Mouse (Mus musculus): ENCODE data around the gene Psg19. TPM values are rescaled to one million over a fixed set of nuclear protein-coding genes. Genes with fewer than 3 reads are reported as not detected.
"Not testable (repeated sequence)": the region's sequence is repeated elsewhere in the genome, so short reads cannot be mapped to it uniquely, and the experiment has no call there.

The Psg19 gene
- polyA plus RNA-seq, 1 experiment from 2014 or later = not detected

GRCm38 (mm10) chr7:18818301-18818700 is 20.0 kb upstream of the Psg19 start:
- Histone ChIP-seq H3K4me3 (replicated peaks) (no peak overlapping the region), H3K4me1 (replicated peaks) (no peaks in the 10 kb centered on the region), H3K27ac (no peak overlapping the region), H3K36me3 (no peaks in the 10 kb centered on the region), H3K9me3 (no peaks in the 10 kb centered on the region), H3K9ac (replicated peaks) (no peak overlapping the region), H3K27me3 (0 out of 2 replicates have a peak, but pooled peaks cover 3% of the 10 kb centered on the region), H3K4me2 (no peak overlapping the region)
- 84% methylated on average over 9 of the region's 9 CpGs for WGBS
- no peak for ATAC-seq (ENCODE audit: insufficient number of reproducible peaks, insufficient read depth, low FRiP score, low TSS enrichment, low read depth)

GRCm38 (mm10) chr7:18803526-18803925 is 5.2 kb upstream of the Psg19 start:
- Histone ChIP-seq H3K27me3 (no peaks in the 10 kb centered on the region), H3K9ac (replicated peaks) (no peak overlapping the region), H3K36me3 (no peaks in the 10 kb centered on the region), H3K4me1 (replicated peaks) (no peaks in the 10 kb centered on the region), H3K27ac (no peak overlapping the region), H3K4me2 (no peak overlapping the region), H3K4me3 (replicated peaks) (no peak overlapping the region), H3K9me3 (no peaks in the 10 kb centered on the region)
- ATAC-seq (ENCODE audit: insufficient number of reproducible peaks, insufficient read depth, low FRiP score, low TSS enrichment, low read depth) = no peak

DNA sequence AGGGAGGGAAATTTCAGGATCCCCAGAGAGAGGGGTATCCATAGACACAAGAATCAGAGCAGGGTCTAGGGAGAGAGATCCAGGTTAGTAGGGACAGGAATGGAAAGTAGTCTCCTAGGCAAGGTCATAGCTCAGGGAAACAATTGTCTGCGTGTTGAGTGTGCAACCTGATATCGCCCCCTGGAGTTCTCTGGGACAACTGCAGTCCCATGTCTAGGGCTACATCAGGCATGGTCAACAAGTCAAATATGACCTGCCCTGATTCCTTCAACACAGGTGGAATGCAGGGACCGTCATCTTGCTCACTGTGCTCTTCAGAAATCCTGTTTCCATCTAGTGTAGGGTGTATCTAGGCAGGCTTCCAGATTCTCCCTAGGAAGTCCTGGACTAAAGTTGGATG is 809 bp upstream of the Psg19 start:
- 51% methylated on average over 3 of the region's 3 CpGs for WGBS
- Histone ChIP-seq H3K4me3 (replicated peaks) (no peak overlapping the region), H3K9ac (replicated peaks) (no peak overlapping the region), H3K36me3 (no peaks in the 10 kb centered on the region), H3K4me1 (replicated peaks) (no peaks in the 10 kb centered on the region), H3K27me3 (no peaks in the 10 kb centered on the region), H3K4me2 (no peak overlapping the region), H3K27ac (no peak overlapping the region), H3K9me3 (no peaks in the 10 kb centered on the region)
- ATAC-seq (ENCODE audit: insufficient number of reproducible peaks, insufficient read depth, low FRiP score, low TSS enrichment, low read depth) = no peak

DNA sequence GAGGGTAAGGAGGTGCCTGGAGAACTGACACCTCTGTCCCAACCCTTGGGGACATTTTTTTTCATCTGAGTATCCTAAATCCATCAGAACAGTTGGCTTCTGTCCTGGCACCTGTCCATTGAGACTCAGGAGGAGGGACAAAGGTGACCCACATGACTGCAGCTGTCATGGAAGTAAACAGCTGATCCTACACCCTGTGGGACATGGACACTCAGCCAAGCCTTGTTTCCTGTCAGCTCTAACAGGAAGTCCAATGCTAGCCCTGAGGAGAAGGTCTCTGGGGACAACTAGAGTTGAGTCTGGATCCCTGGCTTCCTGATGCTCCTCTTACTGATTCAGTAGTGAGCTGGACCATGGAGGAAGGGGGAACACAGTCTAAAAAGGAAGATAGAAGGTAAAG is 7.6 kb downstream of the Psg19 start:
- H3K36me3 ChIP-seq; H3K27ac ChIP-seq; H3K27me3 ChIP-seq; ATAC-seq (ENCODE audit: insufficient number of reproducible peaks, insufficient read depth, low FRiP score, low TSS enrichment, low read depth); H3K4me2 ChIP-seq; H3K9ac ChIP-seq (replicated peaks); H3K4me3 ChIP-seq (replicated peaks); H3K4me1 ChIP-seq (replicated peaks); H3K9me3 ChIP-seq: not testable (repeated sequence)

DNA sequence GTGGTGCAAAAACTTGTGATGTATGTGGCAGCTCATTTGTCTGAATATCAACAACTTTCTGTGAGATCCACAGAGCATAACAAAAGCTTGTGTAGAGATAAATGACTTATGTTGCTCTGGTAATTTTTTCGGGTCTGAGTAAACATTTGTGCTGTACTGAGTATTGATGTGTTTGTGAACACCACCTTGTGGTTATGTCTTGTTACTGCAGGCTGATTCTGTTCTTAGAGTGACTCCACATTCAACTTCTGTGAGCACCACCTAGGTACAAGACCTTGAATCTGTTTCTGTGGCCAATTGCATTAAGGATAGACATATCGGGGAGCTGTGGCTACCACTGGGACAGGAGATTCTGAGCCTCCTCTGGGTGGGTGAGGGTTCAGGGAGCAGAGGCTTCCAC is 17.0 kb downstream of the Psg19 start:
- H3K9me3 ChIP-seq; H3K36me3 ChIP-seq; H3K4me3 ChIP-seq (replicated peaks); H3K27me3 ChIP-seq; H3K27ac ChIP-seq; H3K9ac ChIP-seq (replicated peaks); H3K4me2 ChIP-seq; H3K4me1 ChIP-seq (replicated peaks); ATAC-seq (ENCODE audit: insufficient number of reproducible peaks, insufficient read depth, low FRiP score, low TSS enrichment, low read depth): not testable (repeated sequence)
- WGBS = 54% methylated on average over 2 of the region's 2 CpGs

DNA sequence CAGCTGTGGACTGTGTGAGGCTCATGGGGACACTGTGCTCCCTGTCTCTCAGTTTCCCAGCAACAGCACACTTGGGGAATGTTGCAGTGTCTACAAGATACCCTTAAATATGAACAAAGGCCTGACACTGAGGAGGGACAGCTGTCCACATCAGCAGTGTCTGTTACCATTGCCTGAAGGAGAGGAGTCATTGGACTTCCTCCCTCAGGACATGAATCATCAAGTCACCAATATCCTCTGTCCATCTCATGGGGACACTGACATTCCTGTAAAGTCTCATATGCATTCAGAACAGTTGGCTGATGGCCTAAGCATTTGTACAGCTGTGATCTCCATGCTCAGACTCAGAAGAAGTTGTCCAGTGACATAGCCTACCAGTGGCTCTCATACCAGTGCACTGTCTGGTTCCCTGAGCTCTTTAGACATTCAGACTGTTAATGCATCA is 19.0 kb downstream of the Psg19 start:
- H3K9ac ChIP-seq (replicated peaks) = no peak overlapping the region
- no peak overlapping the region for H3K27ac ChIP-seq
- no peaks in the 10 kb centered on the region for H3K9me3 ChIP-seq
- H3K4me2 ChIP-seq = no peak overlapping the region
- H3K27me3 ChIP-seq = no peaks in the 10 kb centered on the region
- no peaks in the 10 kb centered on the region for H3K4me1 ChIP-seq (replicated peaks)
- no peak for ATAC-seq (ENCODE audit: insufficient number of reproducible peaks, insufficient read depth, low FRiP score, low TSS enrichment, low read depth)
- no peaks in the 10 kb centered on the region for H3K36me3 ChIP-seq
- no peak overlapping the region for H3K4me3 ChIP-seq (replicated peaks)

- not testable (repeated sequence) for ATAC-seq (ENCODE audit: insufficient number of reproducible peaks, insufficient read depth, low FRiP score, low TSS enrichment, low read depth); H3K27me3 ChIP-seq; H3K27ac ChIP-seq; H3K9me3 ChIP-seq; H3K4me1 ChIP-seq (replicated peaks); H3K4me3 ChIP-seq (replicated peaks); H3K9ac ChIP-seq (replicated peaks); H3K36me3 ChIP-seq; H3K4me2 ChIP-seq
- WGBS = 30% methylated on average over 1 of the region's 2 CpGs
Observed at GRCm38 (mm10) chr7:18762885-18763284, 35.4 kb downstream of the Psg19 start.

DNA sequence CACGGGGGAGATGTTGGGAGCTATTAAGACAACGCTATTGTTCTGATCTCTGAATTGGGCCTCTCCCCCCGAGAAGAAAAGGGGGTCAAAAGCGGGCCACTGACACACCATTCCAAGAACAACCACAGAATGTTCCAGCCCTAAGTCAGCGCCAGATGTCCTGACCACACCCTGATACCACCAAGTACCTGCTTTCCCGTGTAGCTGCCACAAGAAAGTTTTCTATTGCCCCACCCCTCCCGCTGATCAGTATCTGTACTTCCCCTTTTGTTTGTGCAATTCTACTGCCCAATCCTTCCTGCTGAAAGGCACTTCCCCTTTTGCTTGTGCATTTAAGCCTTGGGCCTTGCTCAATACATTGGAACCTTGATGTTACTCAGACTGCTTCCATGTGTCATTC is 38.2 kb downstream of the Psg19 start:
- H3K4me2 ChIP-seq; H3K9ac ChIP-seq (replicated peaks); H3K4me3 ChIP-seq (replicated peaks); H3K27ac ChIP-seq; ATAC-seq (ENCODE audit: insufficient number of reproducible peaks, insufficient read depth, low FRiP score, low TSS enrichment, low read depth); H3K27me3 ChIP-seq; H3K4me1 ChIP-seq (replicated peaks); H3K9me3 ChIP-seq; H3K36me3 ChIP-seq: not testable (repeated sequence)
- WGBS = 90% methylated on average over 7 of the region's 7 CpGs

DNA sequence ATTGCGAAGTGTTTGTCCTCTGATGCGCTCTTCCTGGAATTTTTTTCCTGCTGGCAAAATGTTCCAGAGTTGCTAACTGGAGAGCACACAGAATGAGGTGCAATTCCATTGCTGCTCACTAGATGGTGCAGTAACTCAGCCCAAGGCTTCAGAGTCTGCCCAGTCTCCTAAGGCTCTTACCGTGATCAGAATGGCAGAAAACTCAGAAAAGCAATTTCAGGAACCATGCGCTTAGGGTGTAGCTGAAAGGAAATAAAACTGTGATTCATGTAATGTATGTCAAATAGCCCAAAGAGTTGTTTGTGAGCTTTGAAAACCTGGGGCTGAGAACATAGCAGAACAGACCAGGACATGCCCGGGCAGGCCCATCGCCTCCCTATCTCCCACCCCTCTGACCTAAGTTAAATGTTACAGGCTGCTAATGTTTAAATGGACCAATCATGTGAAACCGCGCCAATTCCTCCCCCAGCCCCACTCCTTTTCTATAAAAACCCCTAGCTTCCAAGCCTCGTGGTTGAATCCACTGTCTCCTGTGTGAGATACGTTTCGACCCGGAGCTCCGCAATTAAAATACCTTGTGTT is 48.3 kb downstream of the Psg19 start:
- not testable (repeated sequence) for H3K36me3 ChIP-seq; H3K4me2 ChIP-seq; H3K27ac ChIP-seq; H3K9ac ChIP-seq (replicated peaks); H3K4me1 ChIP-seq (replicated peaks); H3K4me3 ChIP-seq (replicated peaks); ATAC-seq (ENCODE audit: insufficient number of reproducible peaks, insufficient read depth, low FRiP score, low TSS enrichment, low read depth); H3K9me3 ChIP-seq
- WGBS = 54% methylated on average over 11 of the region's 13 CpGs
- H3K27me3 ChIP-seq = peaks cover 22% of the 10 kb centered on the region

DNA sequence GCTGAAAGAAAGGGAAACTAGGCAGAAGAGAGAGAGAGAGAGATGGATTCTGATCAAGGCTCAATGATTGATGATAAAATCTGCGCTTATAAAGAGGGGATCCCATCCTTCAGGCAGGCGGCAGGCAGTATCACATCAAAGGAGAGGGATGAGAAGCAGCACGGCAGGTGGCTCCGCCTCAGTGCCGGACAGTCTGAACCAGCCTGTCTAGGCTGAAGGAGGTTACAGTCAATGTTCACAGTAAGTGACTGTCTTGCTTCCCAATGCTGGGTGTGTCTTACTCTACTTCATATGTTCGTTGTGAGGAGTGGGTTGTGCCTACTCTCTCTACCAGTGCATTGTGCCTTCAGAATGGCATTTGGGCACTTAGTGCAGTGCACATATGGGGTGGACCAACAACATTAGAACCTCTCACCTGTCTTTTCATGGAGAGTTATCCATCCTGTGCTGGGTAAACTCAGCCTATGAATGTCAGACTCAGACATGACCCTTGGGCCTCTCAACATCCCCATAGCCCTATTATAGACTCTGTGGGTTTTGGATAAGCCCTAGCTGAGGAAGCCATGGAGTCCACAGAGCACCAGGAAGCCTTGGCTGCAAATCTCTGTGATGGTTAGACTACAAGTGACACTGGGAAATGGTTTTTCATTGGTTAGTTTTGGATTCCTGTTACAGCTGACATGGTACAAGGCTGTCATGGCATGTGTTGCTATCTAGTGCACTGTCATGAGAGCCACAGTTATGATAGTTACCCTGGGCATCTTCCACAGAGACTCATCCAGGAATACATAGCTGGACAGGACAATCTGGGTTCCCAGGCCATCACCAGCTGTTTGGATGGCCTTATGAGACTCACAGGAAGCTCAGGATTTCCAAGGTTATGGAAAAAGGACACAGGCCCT is 49.1 kb downstream of the Psg19 start:
- no peak overlapping the region for H3K27ac ChIP-seq
- H3K4me3 ChIP-seq (replicated peaks) = no peak overlapping the region
- H3K4me2 ChIP-seq = no peak overlapping the region
- H3K9ac ChIP-seq (replicated peaks) = no peak overlapping the region
- H3K4me1 ChIP-seq (replicated peaks) = no peaks in the 10 kb centered on the region
- no peak; the same call in 1 of the 2 replicates for ATAC-seq (ENCODE audit: insufficient number of reproducible peaks, insufficient read depth, low FRiP score, low TSS enrichment, low read depth)
- H3K27me3 ChIP-seq = peaks cover 22% of the 10 kb centered on the region
- H3K36me3 ChIP-seq = no peaks in the 10 kb centered on the region
- WGBS = 11% methylated on average over 6 of the region's 6 CpGs
- peaks cover 9% of the 10 kb centered on the region for H3K9me3 ChIP-seq

- H3K9ac ChIP-seq (replicated peaks); H3K27ac ChIP-seq; H3K36me3 ChIP-seq; H3K4me2 ChIP-seq; H3K9me3 ChIP-seq; H3K4me3 ChIP-seq (replicated peaks); ATAC-seq (ENCODE audit: insufficient number of reproducible peaks, insufficient read depth, low FRiP score, low TSS enrichment, low read depth); H3K4me1 ChIP-seq (replicated peaks): not testable (repeated sequence)
- H3K27me3 ChIP-seq = peaks cover 22% of the 10 kb centered on the region
- 49% methylated on average over 2 of the region's 2 CpGs for WGBS
Observed at GRCm38 (mm10) chr7:18747420-18747819, 50.9 kb downstream of the Psg19 start.
